Mouse (Mus musculus): ENCODE data around the gene Gm49337. TPM values are rescaled to one million over a fixed set of nuclear protein-coding genes. Genes with fewer than 3 reads are reported as not detected.
A peak's percentile ranks its signal among the peaks of the same experiment; 100 is the strongest.

Gene Gm49337
- total and polyA plus RNA-seq, 3 experiments, result not detected

- TF ChIP-seq CTCF (IDR thresholded peaks at IDR 0.05 in 2 of 3, conservative IDR thresholded peaks at IDR 0.05 in 1 of 3; ENCODE audit: control insufficient read depth in 1 of 3, insufficient read depth in 1 of 3, low read depth in 2 of 3, low read length in 3 of 3, poor library complexity in 1 of 3, severe bottlenecking in 1 of 3) (peak; percentile 64 to 88 (median 76)), ZMIZ1 (IDR thresholded peaks at IDR 0.05; ENCODE audit: low read depth, low read length) (no peak), MAFK (IDR thresholded peaks at IDR 0.05; ENCODE audit: borderline replicate concordance, low read depth, low read length) (no peak), KAT2A (conservative IDR thresholded peaks at IDR 0.05; ENCODE audit: low read depth, low read length) (no peak), MYC (IDR thresholded peaks at IDR 0.05; ENCODE audit: low read depth, low read length) (no peak), POLR2AphosphoS5 (IDR thresholded peaks at IDR 0.05; ENCODE audit: borderline replicate concordance, low read depth, low read length) (peak; percentile 67; the same call in 1 of the 2 replicates), RCOR1 (IDR thresholded peaks at IDR 0.05; ENCODE audit: low read depth, low read length) (no peak), MYB (IDR thresholded peaks at IDR 0.05; ENCODE audit: low read depth, low read length) (no peak), RAD21 (IDR thresholded peaks at IDR 0.05; ENCODE audit: low read depth, low read length) (peak; percentile 84), SIN3A (IDR thresholded peaks at IDR 0.05; ENCODE audit: low read length) (no peak), SMC3 (IDR thresholded peaks at IDR 0.05; ENCODE audit: low read depth, low read length) (peak; percentile 82), ZNF384 (IDR thresholded peaks at IDR 0.05; ENCODE audit: low read depth, low read length) (peak; percentile 16; the same call in 1 of the 2 replicates), ZC3H11A (IDR thresholded peaks at IDR 0.05; ENCODE audit: low read depth, low read length) (peak; percentile 80), MAZ (IDR thresholded peaks at IDR 0.05; ENCODE audit: low read depth, low read length) (0 out of 2 replicates have a peak, but pooled peaks have one; percentile 45), BHLHE40 (IDR thresholded peaks at IDR 0.05; ENCODE audit: borderline replicate concordance, low read depth, low read length) (no peak), GATA1 (IDR thresholded peaks at IDR 0.05; ENCODE audit: low read depth, low read length) (no peak), ZKSCAN1 (IDR thresholded peaks at IDR 0.05; ENCODE audit: low read depth, low read length) (no peak), USF1 (IDR thresholded peaks at IDR 0.05; ENCODE audit: low read depth, low read length) (no peak), MAX (IDR thresholded peaks at IDR 0.05; ENCODE audit: low read length) (no peak), ELF1 (IDR thresholded peaks at IDR 0.05; ENCODE audit: low read depth, low read length) (no peak), TBP (IDR thresholded peaks at IDR 0.05; ENCODE audit: low read depth, low read length) (no peak), CHD1 (IDR thresholded peaks at IDR 0.05; ENCODE audit: low read depth, low read length) (no peak), HCFC1 (IDR thresholded peaks at IDR 0.05; ENCODE audit: low read depth, low read length) (no peak), MEF2A (IDR thresholded peaks at IDR 0.05; ENCODE audit: extremely low read depth, insufficient replicate concordance, low read depth, low read length, poor library complexity, severe bottlenecking) (no peak), USF2 (IDR thresholded peaks at IDR 0.05; ENCODE audit: borderline replicate concordance in 1 of 2, insufficient read depth in 1 of 2, low read depth in 1 of 2, low read length in 2 of 2) (no peak), POLR2AphosphoS2 (IDR thresholded peaks at IDR 0.05; ENCODE audit: low read length) (no peak), UBTF (IDR thresholded peaks at IDR 0.05; ENCODE audit: borderline replicate concordance, insufficient read depth, low read depth, low read length) (no peak), E2F4 (IDR thresholded peaks at IDR 0.05; ENCODE audit: borderline replicate concordance, low read depth, low read length) (no peak)
- 0 out of 4 replicates have a peak, but pooled peaks cover 0 to 3% of the 10 kb centered on the region in 2 experiments for H3K4me1 ChIP-seq (ENCODE audit: control insufficient read depth in 1 of 2, insufficient read depth in 2 of 2, low read length in 2 of 2)
- H3K27ac ChIP-seq (ENCODE audit: control insufficient read depth, low read depth, low read length), result no peak overlapping the region
- DNase-seq (ENCODE audit: low read depth, low spot score), result peak; percentile 71
- no peaks in the 10 kb centered on the region for H3K27me3 ChIP-seq (ENCODE audit: control insufficient read depth in 1 of 2, insufficient read depth in 2 of 2, low read length in 2 of 2)
- H3K36me3 ChIP-seq (ENCODE audit: control insufficient read depth in 1 of 2, insufficient read depth in 2 of 2, low read length in 2 of 2), result peaks cover 0 to 2% of the 10 kb centered on the region in 2 experiments; a peak in 1 of 4 replicates
- H3K79me2 ChIP-seq (ENCODE audit: control insufficient read depth, insufficient read depth, low read length, poor library complexity), result no peaks in the 10 kb centered on the region
- H3K4me3 ChIP-seq (ENCODE audit: control insufficient read depth in 1 of 2, insufficient read depth in 1 of 2, low read depth in 2 of 2, low read length in 2 of 2), result no peak overlapping the region
- no peak overlapping the region for H3K9ac ChIP-seq (ENCODE audit: control insufficient read depth, low read depth, low read length, poor library complexity, severe bottlenecking)
- H3K9me3 ChIP-seq (replicated peaks; ENCODE audit: insufficient read depth, low read length), result no peaks in the 10 kb centered on the region
Measured at GRCm38 (mm10) chr4:116168617-116169352, 4.4 kb upstream of the Gm49337 start.
